Mouse (Mus musculus) frontal cortex, adult (tissue): ENCODE measurements at regions not wholly inside any gene's neighbourhood (a gene's known extent, or its start where the extent isn't known, plus 50 kb on each side); places are given as distances from the start of the nearest gene placed in this dataset.

Experiments used
- ATAC-seq: cut with Nextera tagmentation; 2 replicates; pipeline ENCODE4 v1.9.2; 2017; ENCODE audit warnings: mild to moderate bottlenecking, moderate library complexity, mixed read lengths; ENCODE audit not compliant: low TSS enrichment

DNA sequence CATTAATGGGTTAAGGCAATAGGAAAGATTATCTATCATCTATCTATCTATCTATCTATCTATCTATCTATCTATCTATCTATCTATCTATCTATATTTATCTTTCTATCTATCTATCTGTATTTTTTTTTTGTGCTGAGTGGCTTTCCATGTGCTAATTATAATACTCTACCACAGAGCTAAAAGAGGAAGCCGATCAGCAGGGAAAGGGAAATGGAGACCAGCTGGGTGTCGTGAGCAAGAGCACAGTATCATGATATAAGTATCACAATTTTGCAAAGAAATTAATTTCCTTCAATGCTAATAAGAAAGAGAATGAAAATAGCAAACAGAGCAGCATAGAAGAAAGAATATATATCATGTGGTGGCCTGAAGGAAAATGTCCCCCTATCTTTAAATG is 69.6 kb downstream of the Cldn1 start:
- no peak for ATAC-seq

DNA sequence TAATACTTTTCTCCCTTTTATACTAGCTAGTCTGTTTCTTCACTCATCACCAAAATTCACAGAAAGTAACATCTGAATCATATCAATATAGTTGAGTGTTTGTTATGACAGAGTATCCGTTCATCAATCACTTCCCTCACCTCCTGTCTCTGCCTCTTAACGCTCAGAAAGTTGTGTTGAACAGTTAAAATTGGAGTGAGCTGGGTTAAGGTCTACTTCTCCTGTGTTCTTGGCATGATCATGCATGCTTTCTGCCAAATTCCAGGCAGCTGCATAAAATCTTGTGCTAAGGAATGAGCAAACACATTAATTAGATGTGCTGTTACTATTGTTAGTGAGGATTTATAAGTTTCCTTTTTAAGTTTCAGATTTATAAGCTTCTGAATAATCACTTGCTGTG is 79.9 kb downstream of the Cldn1 start:
- no peak for ATAC-seq

DNA sequence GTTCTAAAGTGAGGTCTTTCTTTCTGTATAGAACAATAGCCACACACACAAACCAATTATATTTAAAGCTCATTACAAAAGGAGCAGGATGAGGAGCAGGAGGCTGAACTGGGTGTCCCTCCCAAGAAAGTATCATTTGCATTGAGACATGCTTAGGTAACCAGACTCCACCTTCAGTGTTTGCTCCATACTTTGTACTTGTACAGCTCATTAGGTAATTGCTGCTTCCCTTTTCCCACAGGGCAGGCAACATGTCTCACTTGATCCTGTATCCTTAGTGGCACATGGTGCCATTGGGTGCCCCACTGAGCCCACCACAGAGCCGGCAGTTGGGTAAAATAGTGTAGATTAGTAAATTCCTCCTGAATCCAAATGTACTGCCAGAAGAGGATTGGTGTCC is 86.0 kb downstream of the Cldn1 start:
- ATAC-seq = no peak

DNA sequence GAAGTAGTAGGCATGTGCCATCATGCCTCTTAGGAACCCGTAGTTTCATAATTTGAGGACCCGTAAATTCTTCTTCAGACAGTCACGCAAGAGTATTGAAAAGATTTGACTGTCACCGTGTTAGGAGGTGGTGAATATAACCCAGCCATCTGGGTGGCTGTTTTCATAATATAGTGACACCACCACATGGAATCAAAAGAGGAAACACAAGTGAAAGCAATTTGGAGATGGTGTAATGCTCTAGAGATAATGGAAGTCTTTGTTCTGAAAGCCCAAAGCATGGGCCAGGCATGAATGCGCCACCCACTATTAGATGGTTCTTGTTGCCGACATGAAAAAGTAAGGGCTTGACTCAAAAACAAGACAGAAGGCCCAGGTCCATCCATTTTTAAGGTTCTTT is 86.9 kb downstream of the Cldn1 start:
- ATAC-seq = no peak

DNA sequence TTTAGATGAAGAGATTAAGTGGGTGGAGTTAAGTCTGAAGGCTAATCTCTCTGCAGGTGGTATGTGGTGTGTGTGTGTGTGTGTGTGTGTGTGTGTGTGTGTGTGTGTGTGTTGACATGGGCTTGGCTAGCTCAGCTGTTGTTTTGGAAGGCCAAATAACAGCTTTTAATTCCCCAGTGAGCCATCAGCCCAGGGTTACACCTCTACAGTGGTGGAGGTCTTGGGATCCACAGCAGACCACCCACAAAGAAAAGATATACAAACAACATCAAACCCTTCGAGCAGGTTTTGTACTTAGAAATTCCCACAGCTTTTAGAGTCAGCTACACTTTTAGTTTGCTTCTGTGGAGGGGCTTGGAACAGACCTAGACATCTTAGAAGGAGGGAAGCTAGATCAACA is 89.2 kb downstream of the Cldn1 start:
- no peak for ATAC-seq

DNA sequence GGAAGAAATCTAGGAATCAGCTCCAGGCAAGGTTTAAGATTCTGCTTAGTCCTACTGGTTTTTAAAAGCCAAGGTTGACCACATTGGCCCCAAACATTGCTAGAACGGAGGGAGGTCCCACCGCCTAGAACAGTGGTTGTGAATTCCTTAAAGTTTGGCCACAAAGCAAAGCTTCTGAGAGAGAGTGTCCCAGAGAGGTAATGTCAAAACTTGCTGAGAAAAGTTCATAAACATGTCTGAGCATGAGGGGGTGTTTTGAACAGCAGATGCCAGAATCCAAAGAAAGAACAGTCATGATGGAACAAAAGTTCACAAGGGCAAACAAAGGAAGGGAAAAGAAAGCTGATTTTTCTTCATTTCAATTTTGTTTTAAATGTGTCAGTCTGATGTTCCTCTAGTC is 90.1 kb downstream of the Cldn1 start:
- ATAC-seq = no peak

DNA sequence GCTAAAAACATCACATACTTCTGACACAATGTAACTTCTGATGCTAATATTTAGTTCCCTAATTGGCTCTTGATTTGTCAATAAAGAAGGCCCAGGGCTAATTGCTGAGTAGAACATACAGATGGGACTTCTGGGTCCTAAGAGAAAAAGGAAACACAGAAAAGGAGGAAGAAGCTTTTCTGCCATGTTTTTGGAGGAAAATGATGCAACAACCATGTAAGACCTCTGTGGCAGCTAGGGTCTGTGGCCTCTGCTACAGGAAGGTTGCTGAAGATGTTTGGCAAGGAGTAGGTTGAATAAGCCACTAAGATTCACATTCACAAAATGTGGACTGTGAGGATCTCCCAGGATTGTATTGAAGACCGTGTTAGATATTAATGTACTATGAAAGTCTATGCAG is 94.9 kb downstream of the Cldn1 start:
- no peak for ATAC-seq

DNA sequence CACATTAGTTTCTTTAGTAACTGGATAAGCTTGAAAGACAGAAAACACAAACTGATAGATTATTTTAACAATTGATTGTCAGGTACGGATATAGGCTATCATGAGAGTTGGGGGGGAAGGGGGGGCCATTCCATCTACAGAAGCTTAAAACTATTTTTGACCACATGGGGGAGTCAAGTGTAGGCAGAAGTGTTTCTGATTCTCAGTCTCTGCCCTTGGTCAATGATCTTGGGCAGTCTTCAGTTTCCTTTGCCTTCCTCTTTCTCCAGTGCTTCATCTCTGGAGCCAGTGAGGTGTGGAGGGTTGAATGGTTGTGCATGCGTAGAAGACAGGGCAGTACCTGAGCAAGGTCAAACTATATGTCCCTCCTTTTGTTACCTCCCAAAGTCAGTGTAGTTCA is 118.8 kb downstream of the Cldn1 start:
- no peak for ATAC-seq

DNA sequence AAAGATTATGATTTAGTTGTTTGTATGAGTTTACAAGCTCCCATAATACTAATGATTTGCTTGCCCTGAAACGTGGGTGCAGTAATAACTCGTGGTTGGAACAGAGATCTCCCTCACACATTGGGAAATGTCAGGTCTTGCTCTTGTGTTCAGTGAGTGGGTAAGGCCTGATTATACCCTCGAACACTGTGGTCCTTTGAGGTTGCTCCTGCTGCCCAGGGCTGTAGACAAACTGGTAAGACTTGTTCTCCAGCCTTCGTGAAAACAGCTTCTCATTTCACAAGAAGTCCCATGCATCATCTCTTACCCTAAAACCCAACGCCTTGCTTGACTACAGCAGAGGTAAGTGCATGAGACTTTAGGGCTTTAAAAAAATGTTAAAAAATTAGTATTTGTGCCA is 119.9 kb downstream of the Cldn1 start:
- ATAC-seq = no peak

DNA sequence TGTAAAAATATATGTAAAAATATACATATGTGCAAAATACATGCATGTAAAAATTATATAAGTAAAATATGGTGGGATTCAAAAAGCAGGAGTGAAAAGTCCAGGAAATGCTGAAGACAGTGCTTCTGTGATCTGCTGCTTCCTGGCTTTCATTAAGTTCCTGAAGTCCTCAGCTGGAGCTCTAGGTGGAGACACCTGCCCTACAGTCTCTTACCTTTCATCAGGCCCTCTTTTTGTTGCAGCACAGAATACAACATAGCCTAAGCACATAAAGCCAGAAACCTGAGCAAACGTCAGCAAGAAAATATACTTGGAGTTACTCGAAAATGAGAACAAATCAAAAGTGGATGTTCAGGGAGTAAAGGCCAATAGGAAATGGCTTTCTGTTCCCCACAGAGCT is 120.6 kb downstream of the Cldn1 start:
- no peak for ATAC-seq

DNA sequence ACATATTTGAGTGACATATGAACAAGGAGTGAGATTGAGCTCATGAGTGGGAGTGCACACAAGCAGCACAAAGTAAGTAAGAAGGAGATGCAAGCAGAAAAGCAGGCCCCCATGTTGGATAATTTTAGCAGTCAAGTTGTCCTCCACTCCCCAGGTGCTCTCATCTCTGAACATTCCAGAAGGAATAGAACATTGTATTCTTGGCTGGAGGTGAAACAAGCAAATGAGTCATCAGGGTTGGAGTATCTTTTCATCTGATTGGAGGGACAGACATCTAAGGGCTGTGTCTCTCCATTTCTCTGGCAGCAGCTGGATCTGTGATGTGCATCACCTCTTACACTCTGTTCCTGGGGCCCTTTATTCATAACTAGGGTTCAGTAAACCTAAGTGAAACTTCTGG is 122.7 kb downstream of the Cldn1 start:
- ATAC-seq = peak; percentile 72

DNA sequence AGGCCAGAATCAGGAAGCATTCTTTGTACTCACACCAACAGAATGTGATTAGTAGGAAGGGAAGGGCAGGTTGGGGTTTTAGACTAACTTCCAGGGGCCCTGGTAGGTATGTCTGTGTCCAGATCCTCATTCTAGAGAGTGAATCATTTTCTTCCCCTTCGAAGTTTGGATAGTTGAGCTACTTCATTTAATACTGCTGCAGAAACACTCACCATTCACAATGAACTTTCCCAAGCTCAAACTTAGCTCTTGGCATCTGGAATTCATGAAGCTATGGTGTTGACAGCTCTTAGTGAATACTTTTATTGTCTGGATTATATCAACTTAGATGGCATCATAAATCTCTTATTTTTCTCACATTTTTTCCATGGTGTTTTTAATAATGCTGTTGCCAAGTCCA is 123.7 kb downstream of the Cldn1 start:
- ATAC-seq = no peak

DNA sequence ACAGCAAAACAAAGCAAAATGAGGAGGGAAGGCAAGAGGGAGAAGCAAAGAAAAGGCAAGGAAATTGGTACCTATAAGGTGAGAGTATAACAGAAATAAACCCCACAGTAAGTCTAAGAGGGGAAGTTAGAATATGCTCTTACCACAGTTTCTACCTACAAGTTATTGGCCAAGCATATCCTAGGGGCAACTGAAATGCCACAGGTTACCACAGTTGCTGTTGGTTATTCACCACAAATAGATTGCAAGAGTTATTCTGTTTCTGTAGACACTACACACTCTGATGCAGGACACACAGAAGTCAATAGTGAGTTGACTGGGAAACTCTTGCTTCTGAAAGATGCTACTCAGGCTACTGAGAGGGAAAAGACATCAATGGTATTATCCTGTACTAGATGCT is 129.7 kb upstream of the P3h2 start:
- no peak for ATAC-seq

DNA sequence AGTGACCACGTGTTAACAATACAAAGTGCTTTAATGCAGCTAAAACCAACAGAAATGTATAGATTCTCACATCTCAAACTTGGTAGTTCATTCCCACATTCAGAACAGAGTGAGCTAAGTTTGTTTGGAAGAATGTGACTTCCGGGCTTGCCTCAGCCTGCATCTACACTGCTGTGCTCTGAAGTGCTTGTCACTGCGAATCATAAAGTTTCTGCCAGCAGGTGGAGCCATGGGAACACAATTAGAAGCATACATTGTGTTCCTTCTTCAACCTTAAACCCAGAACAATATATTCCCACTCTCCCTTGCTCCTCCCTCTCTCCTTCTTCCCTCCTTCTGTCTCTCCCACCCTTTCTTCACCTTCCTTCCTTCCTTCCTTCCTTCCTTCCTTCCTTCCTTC is 128.5 kb upstream of the P3h2 start:
- ATAC-seq = peak; percentile 97

DNA sequence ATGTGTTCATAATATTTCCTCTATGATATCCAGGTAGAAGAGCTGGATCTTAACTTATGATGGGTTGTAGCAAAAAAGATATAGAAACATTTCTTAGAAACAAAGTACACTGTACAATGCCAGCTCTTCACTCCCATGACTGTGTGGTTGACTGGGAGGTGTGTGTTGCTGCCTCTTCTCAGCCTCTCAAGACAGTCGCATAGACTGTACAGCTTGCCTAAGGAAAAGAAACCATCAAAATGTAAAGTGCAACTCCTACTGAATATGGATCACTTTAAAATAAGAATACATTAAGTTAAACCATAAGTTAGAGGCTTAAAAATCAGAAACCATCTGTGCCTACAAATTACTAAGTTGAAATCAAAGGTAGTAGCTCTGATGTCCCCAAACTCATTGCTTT is 125.5 kb upstream of the P3h2 start:
- peak; percentile 87 for ATAC-seq

DNA sequence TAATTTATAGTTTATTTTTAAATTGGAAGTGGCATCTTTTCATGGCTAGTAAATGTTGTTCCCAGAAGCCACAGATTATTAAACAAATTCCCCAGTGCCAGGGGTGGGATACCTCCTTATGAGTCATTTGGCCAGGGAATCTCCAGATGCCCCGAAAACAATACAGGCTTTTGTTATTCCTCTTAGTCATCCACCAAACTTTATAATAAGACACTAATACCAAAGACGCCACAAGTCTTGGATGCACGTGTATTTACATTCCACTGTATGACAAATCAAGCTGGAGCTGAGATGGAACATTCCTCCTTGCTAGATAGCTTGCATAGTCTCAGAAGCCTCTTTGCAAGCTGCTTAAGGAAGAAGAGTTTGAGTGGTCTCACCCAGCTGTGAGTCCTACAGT is 105.8 kb upstream of the P3h2 start:
- ATAC-seq = no peak

DNA sequence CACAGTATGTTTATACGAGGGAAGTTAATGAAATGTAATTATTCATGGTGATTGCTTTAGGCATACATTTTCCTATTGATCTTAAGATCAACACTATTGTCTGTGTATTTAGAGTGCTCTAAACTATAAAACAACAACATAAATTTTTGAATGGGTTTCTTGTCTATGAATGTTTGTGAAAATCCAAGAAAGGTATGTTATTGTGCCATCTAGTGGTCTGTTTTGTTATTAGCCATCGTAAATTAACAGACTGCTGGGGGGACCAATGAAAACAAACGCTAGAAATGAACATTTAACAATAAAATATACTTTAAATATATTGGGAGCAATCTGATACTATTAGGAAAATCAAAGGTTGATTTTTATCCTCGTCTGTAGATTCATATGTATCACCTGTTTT is 93.5 kb upstream of the P3h2 start:
- no peak for ATAC-seq

DNA sequence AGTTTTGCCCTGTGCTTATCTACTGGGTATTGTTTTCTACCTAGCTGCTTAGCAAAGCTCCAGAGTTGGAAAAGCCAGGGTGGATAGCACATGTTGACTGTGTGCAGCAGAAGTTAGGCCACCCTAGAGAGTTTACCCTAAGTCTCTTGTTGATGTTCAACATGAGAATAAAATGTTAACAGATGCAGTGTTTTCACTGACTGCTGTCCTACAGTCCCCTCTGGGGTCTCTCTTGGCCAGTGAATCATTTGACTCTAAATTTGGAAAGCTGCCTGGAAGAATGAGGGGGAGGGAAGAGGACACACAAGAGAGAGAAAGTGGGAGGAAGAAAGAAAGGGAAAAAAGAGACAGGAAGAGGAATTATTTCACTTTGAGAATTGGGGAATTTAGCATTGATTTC is 90.8 kb upstream of the P3h2 start:
- no peak for ATAC-seq

DNA sequence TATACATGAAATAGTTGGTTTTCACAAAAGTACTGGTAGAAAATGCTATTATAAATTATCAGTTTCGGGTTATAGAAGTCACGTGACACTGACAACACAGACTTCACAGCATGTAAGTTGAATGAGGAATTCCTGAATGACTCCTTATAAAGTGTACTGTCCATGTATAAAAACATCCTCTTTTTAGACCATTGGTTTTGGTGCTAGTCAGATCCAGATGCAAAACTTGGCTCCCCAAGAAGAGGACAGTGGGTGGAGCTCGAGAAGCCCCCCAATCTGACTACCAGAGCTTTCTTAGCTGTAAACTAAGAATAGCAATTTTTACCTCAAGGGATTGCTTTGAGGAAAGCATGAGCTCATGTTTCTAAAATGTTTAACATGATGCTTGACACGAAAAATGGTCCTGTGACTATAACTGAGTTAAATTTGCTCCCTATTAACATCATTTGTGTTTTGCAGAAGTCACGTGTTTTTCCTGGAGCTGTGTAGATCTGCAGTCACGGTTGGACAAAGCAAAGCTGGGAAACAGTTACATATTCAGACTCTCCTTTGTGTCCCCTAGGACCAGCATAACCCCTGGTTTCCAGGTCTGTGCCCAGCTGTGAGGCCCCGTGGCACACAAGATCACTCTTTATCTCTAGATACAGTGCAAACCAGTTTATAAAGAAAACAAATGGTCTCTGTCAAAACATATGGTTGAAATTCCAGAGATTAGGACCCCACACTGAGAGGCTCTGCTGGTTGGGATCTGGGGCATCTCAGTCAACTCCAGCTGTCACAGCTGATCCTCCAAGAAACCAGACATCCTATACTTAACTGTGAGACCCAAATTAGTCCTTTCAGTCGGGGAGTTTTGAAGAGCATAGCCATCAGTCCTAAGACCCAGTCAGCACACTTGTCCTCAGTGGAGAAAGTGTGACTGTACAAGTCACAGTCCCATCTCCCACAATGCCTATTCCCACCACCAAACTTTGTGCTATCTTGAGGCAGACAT is 80.0 kb upstream of the P3h2 start:
- ATAC-seq = no peak

DNA sequence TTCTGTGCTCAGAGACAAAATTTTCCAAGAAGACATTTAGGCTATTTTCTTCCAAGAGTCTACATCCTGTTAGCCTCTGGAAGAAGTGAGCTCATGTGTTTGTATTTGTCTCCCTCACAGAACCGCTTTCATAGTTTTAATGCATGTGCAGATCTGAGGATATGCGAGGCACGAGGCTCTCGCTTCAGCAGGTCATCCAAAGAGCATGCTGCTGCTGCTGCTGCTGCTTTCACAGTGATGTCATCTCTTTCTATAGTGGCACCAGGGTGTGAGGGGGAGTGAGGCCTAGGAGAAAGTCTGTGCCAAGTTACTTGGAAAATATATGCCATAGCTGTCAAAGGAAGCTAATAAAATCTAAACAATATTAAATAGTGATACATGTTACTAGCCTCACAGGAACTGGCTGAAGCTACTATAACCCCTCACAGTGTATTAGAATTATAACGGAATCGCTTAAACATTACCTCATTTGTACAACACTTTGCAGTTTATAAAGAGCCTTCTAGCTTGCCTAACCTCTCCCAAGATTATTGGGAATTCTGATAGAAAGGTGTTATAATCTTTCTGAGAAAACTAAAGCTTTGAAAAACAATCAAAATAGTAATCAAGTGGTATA is 79.2 kb upstream of the P3h2 start:
- ATAC-seq = peak; percentile 31; the same call in 1 of the 2 replicates

DNA sequence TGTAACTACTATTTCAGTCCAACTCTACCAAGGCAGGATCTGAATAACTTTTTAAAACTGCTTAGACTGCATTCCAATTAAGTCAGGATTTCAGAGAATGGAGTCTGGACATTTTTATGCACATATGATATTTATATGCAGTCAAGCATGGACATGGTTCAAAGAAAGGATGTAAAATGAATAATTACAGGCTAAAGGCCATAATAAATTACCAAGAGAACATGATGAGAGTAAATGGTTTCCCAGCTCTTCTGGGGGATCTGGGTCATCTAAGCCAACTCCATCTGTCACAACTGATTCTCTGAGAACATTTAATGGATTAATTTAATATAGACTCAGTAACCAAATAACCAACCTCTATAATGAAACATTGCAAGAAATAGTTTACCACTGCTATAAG is 77.9 kb upstream of the P3h2 start:
- no peak for ATAC-seq

DNA sequence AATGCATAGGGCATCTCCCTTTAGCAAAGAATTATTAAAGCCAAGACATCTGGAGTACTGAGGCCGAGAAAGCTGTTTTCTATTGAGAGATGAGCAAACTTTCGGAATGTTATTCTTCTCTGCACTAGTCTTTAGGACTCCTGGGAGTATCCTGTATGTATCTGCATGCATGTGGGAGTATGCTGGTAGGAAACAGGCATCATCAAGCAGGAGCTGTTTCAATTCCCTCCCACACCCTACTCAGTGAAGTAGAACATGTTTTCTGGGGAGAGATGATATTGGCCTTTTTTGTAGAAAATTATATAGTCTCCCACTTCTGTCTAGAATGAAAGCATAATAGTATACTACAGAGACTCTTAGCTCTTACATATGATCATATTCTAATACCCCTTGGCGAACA is 76.1 kb upstream of the P3h2 start:
- ATAC-seq = peak; percentile 93

DNA sequence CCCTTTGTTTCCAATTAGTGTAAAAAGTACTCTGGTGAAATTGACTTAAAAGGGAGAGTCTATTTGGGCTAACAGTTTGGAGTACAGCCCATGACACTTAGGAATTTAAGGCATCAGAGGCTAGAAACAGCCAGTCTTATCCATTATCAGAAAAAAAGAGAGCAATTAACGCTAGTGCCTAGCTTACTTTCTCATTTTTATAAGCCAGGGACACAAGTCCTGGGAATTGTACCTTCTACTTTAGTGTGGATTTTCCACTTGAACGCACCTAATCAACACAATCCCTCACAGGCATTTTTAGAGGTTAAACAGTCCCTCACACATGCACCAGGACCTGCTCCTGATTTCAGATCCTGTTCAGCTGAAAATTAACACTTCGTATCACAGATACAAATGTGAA is 65.9 kb upstream of the P3h2 start:
- no peak for ATAC-seq

DNA sequence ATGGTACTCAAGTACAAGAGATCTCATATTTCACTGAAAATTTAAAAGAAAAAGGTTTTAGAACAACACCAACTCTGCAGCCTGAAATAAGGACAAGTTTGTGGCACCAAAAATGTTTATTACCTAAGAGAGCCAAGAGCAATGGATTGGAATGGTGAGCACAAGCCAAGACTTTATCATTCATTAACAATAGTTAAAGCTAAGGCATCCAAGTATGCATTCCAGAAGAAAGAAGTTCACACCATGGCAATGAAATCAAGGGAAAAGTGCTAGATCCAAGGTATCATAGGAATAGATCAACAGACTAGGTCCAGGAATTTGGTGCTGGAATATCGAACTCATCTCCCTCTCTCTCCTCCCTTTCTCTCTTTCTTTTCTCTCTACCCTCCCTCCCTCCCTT is 63.8 kb upstream of the P3h2 start:
- ATAC-seq = no peak
